In genomic region chr7:127707957-127708206, GRCm38 (mm10) we compare ENCODE assay signal across 8 mouse cellular contexts. TPM values are rescaled to one million over a fixed set of nuclear protein-coding genes. Genes with fewer than 3 reads are reported as not detected.
DNase-seq lines count a peak whose midpoint lies in the region; ATAC-seq and TF ChIP-seq lines count a peak whose summit lies in the region.

No protein-coding gene starts in this region.

- no peak for ATAC-seq in heart, embryonic 13.5 days (ENCODE audit: extremely low read depth, insufficient number of reproducible peaks, low FRiP score, low TSS enrichment)
- ATAC-seq in forebrain, postnatal 0 days = no peak
- ATAC-seq in megakaryocyte progenitor cell, adult 5-6 weeks (replicated peaks; ENCODE audit: poor library complexity) = no peak

- no peak for TF ChIP-seq CTCF in E14TG2a.4 (conservative IDR thresholded peaks at IDR 0.05; ENCODE audit: low read length)
- TF ChIP-seq CTCF in forebrain, postnatal 0 days (IDR thresholded peaks at IDR 0.05; ENCODE audit: low read depth) = no peak

- H3K9ac ChIP-seq in heart, embryonic 13.5 days = peak overlapping the region; percentile 92
- peak overlapping the region; percentile 92 for H3K9ac ChIP-seq in forebrain, postnatal 0 days

- no peaks in the 10 kb centered on the region for H3K9me3 ChIP-seq in heart, embryonic 13.5 days
- H3K9me3 ChIP-seq in E14TG2a.4 (ENCODE audit: low read length) = no peaks in the 10 kb centered on the region
- H3K9me3 ChIP-seq in forebrain, postnatal 0 days (ENCODE audit: low read length) = no peaks in the 10 kb centered on the region

- H3K4me1 ChIP-seq in heart, embryonic 13.5 days = peaks cover 34% of the 10 kb centered on the region
- H3K4me1 ChIP-seq in E14TG2a.4 (replicated peaks; ENCODE audit: low read depth, low read length) = peaks cover 62% of the 10 kb centered on the region
- H3K4me1 ChIP-seq in forebrain, postnatal 0 days (ENCODE audit: insufficient read depth) = 0 out of 2 replicates have a peak, but pooled peaks cover 12% of the 10 kb centered on the region

- peak overlapping the region; percentile 98 for H3K27ac ChIP-seq in heart, embryonic 13.5 days (replicated peaks)
- H3K27ac ChIP-seq in forebrain, postnatal 0 days (ENCODE audit: low read depth, low read length) = peak overlapping the region; percentile 90
- H3K27ac ChIP-seq in macrophage = no peak overlapping the region

- DNase-seq in heart, postnatal 4 days = no peak
- no peak for DNase-seq in forebrain, postnatal 0 days
- DNase-seq in right cerebral cortex, postnatal 36 days (ENCODE audit: low spot score in 2 of 2) = no peak
- no peak for DNase-seq in kidney, postnatal 4 days

- H3K36me3 ChIP-seq in heart, embryonic 13.5 days = peaks cover 39% of the 10 kb centered on the region
- H3K36me3 ChIP-seq in E14TG2a.4 (ENCODE audit: insufficient read depth, low read length) = peaks cover 42% of the 10 kb centered on the region
- H3K36me3 ChIP-seq in forebrain, postnatal 0 days (ENCODE audit: insufficient read depth) = peaks cover 30% of the 10 kb centered on the region
- H3K36me3 ChIP-seq in macrophage (ENCODE audit: inconsistent target) = peaks cover 4% of the 10 kb centered on the region; the same call in 1 of the 2 replicates

- no peaks in the 10 kb centered on the region for H3K79me2 ChIP-seq in macrophage (ENCODE audit: inconsistent target)

- H3K27me3 ChIP-seq in heart, embryonic 13.5 days (replicated peaks) = no peaks in the 10 kb centered on the region
- no peaks in the 10 kb centered on the region for H3K27me3 ChIP-seq in E14TG2a.4 (ENCODE audit: insufficient read depth, low read length)
- no peaks in the 10 kb centered on the region for H3K27me3 ChIP-seq in forebrain, postnatal 0 days (ENCODE audit: insufficient read depth, low read length)

- peak overlapping the region; percentile 79 for H3K4me3 ChIP-seq in heart, embryonic 13.5 days
- H3K4me3 ChIP-seq in E14TG2a.4 (replicated peaks; ENCODE audit: low read length) (peak overlapping the region; percentile 91), macrophage (ENCODE audit: inconsistent target) (peak overlapping the region; percentile 44)
- H3K4me3 ChIP-seq in forebrain, postnatal 0 days (ENCODE audit: low read depth, low read length) = peak overlapping the region; percentile 85

- WGBS in heart, embryonic 13.5 days = 1% methylated on average over 5 of the region's 5 CpGs
- 1% methylated on average over 5 of the region's 5 CpGs for WGBS in forebrain, postnatal 0 days
- WGBS in macrophage (ENCODE audit: missing documents) = 2% methylated on average over 5 of the region's 5 CpGs

- H3K4me2 ChIP-seq in heart, embryonic 13.5 days = peak overlapping the region; percentile 85
- peak overlapping the region; percentile 68 for H3K4me2 ChIP-seq in forebrain, postnatal 0 days (ENCODE audit: low read depth)

RNA-seq across cellular contexts. Expression of gene Bcl7c, which starts 0.9 kb away (rescaled TPM):
- polyA plus RNA-seq in heart, embryonic 13.5 days (2015; fragmentation: Nextera tagmentation; extraction: Ambion mirVana) = 30.7 and 35.8 TPM in 2 replicates
- total RNA-seq in heart, postnatal 4 days (2021) = 10 to 100 TPM; 67.6 to 71.1 TPM
- 93.1 and 102 TPM in 2 replicates for total RNA-seq in forebrain, postnatal 0 days (2014; rRNA removed)
- polyA plus RNA-seq in forebrain, postnatal 0 days (2015; fragmentation: Nextera tagmentation; extraction: Ambion mirVana) = 43.9 and 47.5 TPM in 2 replicates
- 10 to 100 TPM in 18 of 26 experiments, 1 to 10 TPM in 8; 4.9 to 29.6 (median 11.9) TPM for total RNA-seq in macrophage (2018; cell fraction: chromatin; rRNA removed)
- total RNA-seq in macrophage (2018; cell fraction: cytosol; rRNA removed) = 10 to 100 TPM; 16.8 to 50.4 (median 30.5) TPM
- total RNA-seq in macrophage (2018; cell fraction: nucleus; rRNA removed) = 10 to 100 TPM in 21 of 26 experiments, 1 to 10 TPM in 5; 7.8 to 33.2 (median 14.5) TPM
- 16.0 to 37.5 TPM (median 23.3 TPM) in 3 replicates for polyA plus RNA-seq in macrophage (2018)
- 61.1 and 63.4 TPM in 2 replicates for total RNA-seq in megakaryocyte progenitor cell, adult 5-6 weeks (2015)
- 38.1 and 44.6 TPM in 2 replicates for total RNA-seq in megakaryocyte progenitor cell, adult 5-6 weeks (2017)

RNA-seq across cellular contexts. Expression of gene Ctf1, which starts 4.7 kb away (rescaled TPM):
- polyA plus RNA-seq in heart, embryonic 13.5 days (2015; fragmentation: Nextera tagmentation; extraction: Ambion mirVana) = 4.6 TPM in 2 replicates
- 1 to 10 TPM; 3.4 to 4.0 TPM for total RNA-seq in heart, postnatal 4 days (2021)
- total RNA-seq in forebrain, postnatal 0 days (2014; rRNA removed) = 6.5 and 6.6 TPM in 2 replicates
- 3.8 and 4.3 TPM in 2 replicates for polyA plus RNA-seq in forebrain, postnatal 0 days (2015; fragmentation: Nextera tagmentation; extraction: Ambion mirVana)
- total RNA-seq in macrophage (2018; cell fraction: chromatin; rRNA removed) = 1 to 10 TPM in 1 of 26 experiments, not detected in 25; 1.4 TPM
- under 1 TPM in 1 of 26 experiments, not detected in 25; 0.13 TPM for total RNA-seq in macrophage (2018; cell fraction: cytosol; rRNA removed)
- not detected for total RNA-seq in macrophage (2018; cell fraction: nucleus; rRNA removed)
- not detected in 3 replicates for polyA plus RNA-seq in macrophage (2018)
- total RNA-seq in megakaryocyte progenitor cell, adult 5-6 weeks (2015) = 0.83 and 1.8 TPM in 2 replicates
- 0.42 and 1.9 TPM in 2 replicates for total RNA-seq in megakaryocyte progenitor cell, adult 5-6 weeks (2017)

RNA-seq across cellular contexts. Expression of gene Ctf2, which starts 24.1 kb away (rescaled TPM):
- polyA plus RNA-seq in heart, embryonic 13.5 days (2015; fragmentation: Nextera tagmentation; extraction: Ambion mirVana) = 0.08 TPM in 1 of 2 replicates, not detected in the other
- total RNA-seq in heart, postnatal 4 days (2021) = not detected
- not detected in 2 replicates for total RNA-seq in forebrain, postnatal 0 days (2014; rRNA removed)
- polyA plus RNA-seq in forebrain, postnatal 0 days (2015; fragmentation: Nextera tagmentation; extraction: Ambion mirVana) = not detected in 2 replicates
- not detected for total RNA-seq in macrophage (2018; cell fraction: chromatin; rRNA removed)
- under 1 TPM in 1 of 26 experiments, not detected in 25; 0.05 TPM for total RNA-seq in macrophage (2018; cell fraction: cytosol; rRNA removed)
- total RNA-seq in macrophage (2018; cell fraction: nucleus; rRNA removed) = not detected
- polyA plus RNA-seq in macrophage (2018) = not detected in 3 replicates
- total RNA-seq in megakaryocyte progenitor cell, adult 5-6 weeks (2015) = not detected in 2 replicates
- not detected in 2 replicates for total RNA-seq in megakaryocyte progenitor cell, adult 5-6 weeks (2017)

RNA-seq across cellular contexts. Expression of gene Fbxl19, which starts 36.5 kb away (rescaled TPM):
- 1.8 and 3.0 TPM in 2 replicates for polyA plus RNA-seq in heart, embryonic 13.5 days (2015; fragmentation: Nextera tagmentation; extraction: Ambion mirVana)
- 1 to 10 TPM; 6.0 TPM for total RNA-seq in heart, postnatal 4 days (2021)
- 162 and 178 TPM in 2 replicates for total RNA-seq in forebrain, postnatal 0 days (2014; rRNA removed)
- polyA plus RNA-seq in forebrain, postnatal 0 days (2015; fragmentation: Nextera tagmentation; extraction: Ambion mirVana) = 6.9 and 7.9 TPM in 2 replicates
- 10 to 100 TPM; 16.6 to 56.4 (median 42.0) TPM for total RNA-seq in macrophage (2018; cell fraction: chromatin; rRNA removed)
- total RNA-seq in macrophage (2018; cell fraction: cytosol; rRNA removed) = 10 to 100 TPM in 15 of 26 experiments, 1 to 10 TPM in 11; 6.9 to 16.6 (median 11.3) TPM
- total RNA-seq in macrophage (2018; cell fraction: nucleus; rRNA removed) = 10 to 100 TPM; 12.2 to 39.3 (median 27.5) TPM
- polyA plus RNA-seq in macrophage (2018) = 4.9 to 11.8 TPM (median 5.8 TPM) in 3 replicates
- 5.6 and 5.7 TPM in 2 replicates for total RNA-seq in megakaryocyte progenitor cell, adult 5-6 weeks (2015)
- 14.2 and 16.1 TPM in 2 replicates for total RNA-seq in megakaryocyte progenitor cell, adult 5-6 weeks (2017)
